Mouse (Mus musculus) megakaryocyte, embryonic 14.5 days (primary cell): ENCODE results near the gene Azin2.

Experiments
- FLI1 ChIP-seq: IDR thresholded peaks from 2 replicates; pipeline ENCODE4 v1.6.1; 2012; ENCODE audit warnings: low read length, inconsistent platforms, mixed read lengths
- GATA1 ChIP-seq: IDR thresholded peaks from 3 replicates; pipeline ENCODE4 v1.6.1; 2012; ENCODE audit warnings: mixed read lengths, low read length, inconsistent platforms, borderline replicate concordance

- no peak for TF ChIP-seq GATA1
- no peak for TF ChIP-seq FLI1
Measured at GRCm38 (mm10) chr4:128953851-128954250, 8.4 kb downstream of the Azin2 start.
